Mouse (Mus musculus): ENCODE data around the gene Ift52. TPM values are rescaled to one million over a fixed set of nuclear protein-coding genes. Genes with fewer than 3 reads are reported as not detected.
"Not testable (repeated sequence)": the region's sequence is repeated elsewhere in the genome, so short reads cannot be mapped to it uniquely, and the experiment has no call there.

Gene Ift52
- total RNA-seq, 2 experiments from 2014 or later = 29.8 to 30.6 TPM

GRCm38 (mm10) chr2:162999744-163000143 lies 17.4 kb upstream of the Ift52 start:
- intact Hi-C loops (cut with DNase I) = loop anchor here (5.0 kb wide), 1 partner anchor 77 kb away; no protein-coding TSS in a partner anchor
- peak in 1 of 2 experiments; percentile 64 for DNase-seq (ENCODE audit: low spot score in 2 of 2)

DNA sequence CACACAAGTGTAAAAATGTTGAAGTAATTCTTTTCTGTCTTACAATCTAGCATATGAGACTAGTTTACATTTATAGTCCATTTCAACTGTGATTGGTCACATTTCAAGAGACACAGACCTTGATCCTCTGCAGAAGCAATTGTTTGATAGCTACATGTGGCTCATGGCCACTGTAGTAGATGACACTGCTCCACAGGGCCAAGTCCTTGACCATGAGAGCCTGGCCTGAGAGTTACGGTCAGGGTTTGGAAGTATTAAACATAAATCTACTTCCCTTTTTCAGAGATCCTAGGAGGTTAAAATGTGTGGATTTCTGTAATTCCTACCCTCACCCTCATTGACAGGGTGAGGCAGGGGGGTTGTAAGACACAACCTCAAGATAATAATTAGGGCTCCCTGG lies 16.1 kb upstream of the Ift52 start:
- intact Hi-C loops (cut with DNase I) = no loop called here

GRCm38 (mm10) chr2:163007299-163007698 lies 9.9 kb upstream of the Ift52 start:
- intact Hi-C loops (cut with DNase I) = no loop called here

More for the DNA sequence above, 16.1 kb upstream of the Ift52 start:
- no peak for DNase-seq (ENCODE audit: low spot score in 2 of 2)

DNA sequence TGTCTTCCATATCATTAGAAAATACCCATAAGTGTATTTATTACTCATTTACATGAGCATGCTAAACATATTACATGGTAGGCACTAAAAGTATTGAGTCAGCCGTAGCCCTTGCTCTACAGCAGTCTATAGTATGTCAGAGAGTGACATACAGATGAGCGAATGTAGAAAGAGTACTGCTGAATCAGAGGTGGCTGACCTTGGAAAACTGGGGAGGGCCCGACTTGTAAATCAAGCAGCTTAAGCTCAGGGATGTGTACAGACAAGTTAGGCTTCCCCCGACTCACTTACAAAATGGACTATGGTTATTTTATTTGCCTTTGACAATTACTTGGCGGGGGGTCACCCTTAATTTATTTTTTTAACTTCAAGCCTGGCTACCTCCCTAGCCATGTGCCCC lies 14.1 kb downstream of the Ift52 start:
- intact Hi-C loops (cut with DNase I) = no loop called here
- DNase-seq (ENCODE audit: low spot score in 2 of 2) = no peak

More at GRCm38 (mm10) chr2:163007299-163007698, 9.9 kb upstream of the Ift52 start:
- DNase-seq (ENCODE audit: low spot score in 2 of 2) = no peak

DNA sequence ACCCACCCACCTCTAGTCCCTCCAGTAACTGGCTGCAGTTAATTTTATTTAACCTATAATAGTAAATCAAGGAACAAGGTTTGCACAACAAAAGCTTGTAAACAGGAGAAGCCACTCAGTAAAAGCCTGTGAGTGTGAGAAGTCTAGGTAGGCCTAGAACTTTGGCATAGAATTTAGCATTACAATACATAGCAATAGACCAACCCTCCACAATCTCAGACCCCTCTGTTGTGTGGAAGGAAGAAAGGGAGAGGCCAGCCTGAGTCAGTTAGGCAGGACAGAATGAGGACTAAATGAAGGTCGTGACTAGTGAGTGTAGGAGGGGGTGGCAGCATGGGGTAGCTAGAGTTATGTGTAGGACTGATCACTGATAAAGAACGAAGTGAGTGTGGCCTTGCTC lies 14.6 kb downstream of the Ift52 start:
- DNase-seq (ENCODE audit: low spot score in 2 of 2) = no peak
- intact Hi-C loops (cut with DNase I) = no loop called here

- intact Hi-C loops (cut with DNase I) = no loop called here
- DNase-seq (ENCODE audit: low spot score in 2 of 2) = no peak
Observed at GRCm38 (mm10) chr2:163032622-163033021, 15.5 kb downstream of the Ift52 start.

DNA sequence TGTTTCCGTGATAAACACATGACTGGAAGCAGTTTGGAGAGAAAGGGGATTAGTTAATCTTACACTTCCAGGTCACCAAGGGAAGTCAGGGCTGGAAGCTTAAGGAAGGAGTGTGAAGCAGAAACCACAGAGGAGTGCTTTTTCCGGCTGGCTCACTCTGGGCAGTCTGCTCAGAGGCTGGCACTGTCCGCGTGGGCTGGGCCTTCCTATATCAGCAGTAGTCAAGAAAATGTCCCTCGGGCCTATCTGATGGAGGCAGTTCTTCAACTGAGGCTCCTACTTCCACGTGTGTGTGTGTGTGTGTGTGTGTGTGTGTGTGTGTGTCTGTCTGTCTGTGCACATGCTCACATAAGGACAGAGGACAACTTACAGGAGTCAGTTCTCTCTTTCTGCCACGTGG lies 22.8 kb downstream of the Ift52 start:
- no peak for DNase-seq (ENCODE audit: low spot score in 2 of 2)
- intact Hi-C loops (cut with DNase I) = loop anchor here (10.0 kb wide), 1 partner anchor 365 kb away; no protein-coding TSS in a partner anchor

DNA sequence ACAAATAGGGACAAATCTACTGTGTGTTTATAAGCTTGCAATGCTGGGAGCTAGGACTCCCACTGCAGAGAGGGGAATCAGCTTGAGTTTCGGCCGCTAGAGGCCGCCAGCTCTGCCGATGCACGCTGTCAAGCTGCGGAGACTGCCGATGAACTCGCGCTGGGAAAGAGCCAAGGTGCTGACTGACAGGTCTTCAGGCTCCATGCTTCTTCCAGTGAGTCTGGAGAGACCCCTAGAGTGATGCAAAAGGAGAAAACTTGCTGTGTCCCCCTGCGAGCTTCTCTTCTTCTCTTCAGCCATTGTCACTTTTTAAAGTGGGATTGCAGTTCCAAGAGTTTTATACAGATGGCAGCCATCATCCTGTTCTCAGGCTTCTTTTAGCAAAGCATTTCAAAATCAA lies 31.0 kb downstream of the Ift52 start:
- intact Hi-C loops (cut with DNase I) = loop anchor here (5.0 to 10.0 kb wide), 2 partner anchors 284 to 357 kb away; no protein-coding TSS in a partner anchor
- DNase-seq (ENCODE audit: low spot score in 2 of 2) = peak; percentile 70 to 75

DNA sequence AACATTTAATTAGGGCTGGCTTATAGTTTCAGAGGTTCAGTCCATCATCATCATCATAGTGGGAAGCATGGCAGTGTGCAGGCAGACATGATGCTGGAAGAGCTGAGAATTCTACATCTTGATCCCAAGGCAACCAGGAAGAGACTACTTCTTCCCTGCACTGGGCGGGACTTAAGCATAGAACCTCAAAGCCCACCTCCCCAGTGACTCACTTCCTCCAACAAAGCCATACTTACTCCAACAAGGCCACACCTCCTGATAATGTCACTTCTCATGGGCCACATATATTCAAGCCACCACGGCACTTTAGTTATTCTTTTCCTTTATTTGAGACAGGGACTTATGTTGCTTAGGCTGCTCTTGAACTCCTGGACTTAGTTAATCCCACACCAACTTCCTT lies 32.0 kb downstream of the Ift52 start:
- intact Hi-C loops (cut with DNase I) = loop anchor here (5.0 to 10.0 kb wide), 2 partner anchors 283 to 356 kb away; no protein-coding TSS in a partner anchor
- no peak for DNase-seq (ENCODE audit: low spot score in 2 of 2)

- intact Hi-C loops (cut with DNase I) = no loop called here
- DNase-seq (ENCODE audit: low spot score in 2 of 2) = no peak
Observed at GRCm38 (mm10) chr2:163051691-163052090, 34.5 kb downstream of the Ift52 start.

DNA sequence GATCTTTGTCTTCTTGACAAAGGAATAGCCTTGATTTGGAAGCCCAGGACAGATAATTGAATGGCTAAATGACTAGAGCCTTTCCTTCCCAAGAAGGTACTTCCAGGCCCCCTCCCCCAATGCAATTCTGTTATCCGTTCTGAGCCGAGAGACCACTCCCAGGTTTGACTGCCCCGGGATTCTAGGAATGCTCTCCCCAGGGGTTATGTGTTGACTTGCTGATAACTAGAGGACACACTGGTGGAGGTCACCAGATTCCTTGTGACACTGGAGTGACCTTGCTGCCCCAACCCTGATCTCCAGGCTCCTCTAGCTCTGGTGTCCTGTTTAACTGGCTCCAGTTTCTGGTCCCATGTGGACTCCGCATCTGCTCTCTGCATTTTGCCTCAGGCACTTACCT lies 34.9 kb downstream of the Ift52 start:
- no peak for DNase-seq (ENCODE audit: low spot score in 2 of 2)
- intact Hi-C loops (cut with DNase I) = no loop called here

- intact Hi-C loops (cut with DNase I) = no loop called here
- DNase-seq (ENCODE audit: low spot score in 2 of 2) = no peak
Observed at GRCm38 (mm10) chr2:163052826-163053225, 35.7 kb downstream of the Ift52 start.

DNA sequence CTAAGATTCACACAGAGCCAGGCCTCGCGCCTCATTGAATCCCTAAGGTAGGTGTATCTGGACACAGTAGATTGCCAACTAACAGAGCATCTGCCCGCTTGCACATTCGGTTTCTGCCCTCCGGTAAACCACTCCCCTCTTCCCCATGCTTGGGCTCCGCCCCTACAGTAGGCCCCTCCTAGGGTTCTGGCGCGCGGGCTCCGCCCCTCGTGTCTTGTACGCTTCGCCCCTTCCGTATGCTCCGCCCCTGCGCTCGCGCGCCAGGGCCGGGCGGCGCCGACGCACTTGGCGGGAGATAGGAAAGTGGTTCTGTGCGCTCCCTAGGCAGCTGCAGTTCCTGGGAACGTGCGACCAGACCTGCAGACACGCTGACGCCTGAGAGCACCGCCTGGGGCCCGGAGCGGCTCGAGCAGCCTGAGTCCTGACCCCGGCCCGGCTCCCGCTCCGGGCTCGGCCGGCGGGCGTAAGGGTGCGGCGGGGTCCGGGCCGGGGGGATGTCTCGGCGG lies 37.2 kb downstream of the Ift52 start, which contains the start of gene Mybl2:
Mybl2 (plus strand) TSS at position 353 of the 506 bp plus-strand sequence.
- intact Hi-C loops (cut with DNase I) = no loop called here
- DNase-seq (ENCODE audit: low spot score in 2 of 2) = peak; percentile 75 to 83

DNA sequence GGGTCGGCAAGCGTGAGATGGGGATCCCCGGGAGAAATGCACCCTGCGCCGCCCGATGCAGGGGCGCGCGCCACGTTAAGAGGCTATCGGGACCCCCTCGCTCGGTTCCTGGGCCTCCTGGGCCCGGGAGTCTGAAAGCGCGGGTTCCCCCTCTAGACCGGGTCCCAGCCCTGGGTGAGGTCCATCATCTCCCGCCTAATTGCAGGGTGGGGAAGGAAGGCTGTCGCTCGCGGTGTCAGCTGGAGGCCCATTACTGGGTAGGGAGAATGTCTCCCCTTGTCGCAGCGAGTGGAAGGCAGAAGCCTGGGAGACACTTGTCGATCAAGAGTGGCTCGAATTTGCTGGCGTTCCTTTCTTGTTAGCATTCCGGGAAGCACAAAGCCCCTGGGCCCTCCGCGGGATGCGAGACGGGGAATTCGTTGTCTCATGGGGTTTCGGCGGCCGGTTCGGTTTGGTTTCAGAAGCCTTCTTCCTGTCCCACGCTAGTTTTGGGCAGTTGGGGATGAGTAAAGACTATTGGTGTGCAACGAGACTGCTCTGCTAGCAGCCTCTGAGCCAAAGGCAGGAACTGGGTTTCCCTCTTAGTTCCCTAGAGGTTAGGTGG lies 37.8 kb downstream of the Ift52 start:
- DNase-seq (ENCODE audit: low spot score in 2 of 2) = no peak
- intact Hi-C loops (cut with DNase I) = no loop called here

- DNase-seq (ENCODE audit: low spot score in 2 of 2) = no peak
- intact Hi-C loops (cut with DNase I) = no loop called here
Observed at GRCm38 (mm10) chr2:163055715-163056114, 38.6 kb downstream of the Ift52 start.

DNA sequence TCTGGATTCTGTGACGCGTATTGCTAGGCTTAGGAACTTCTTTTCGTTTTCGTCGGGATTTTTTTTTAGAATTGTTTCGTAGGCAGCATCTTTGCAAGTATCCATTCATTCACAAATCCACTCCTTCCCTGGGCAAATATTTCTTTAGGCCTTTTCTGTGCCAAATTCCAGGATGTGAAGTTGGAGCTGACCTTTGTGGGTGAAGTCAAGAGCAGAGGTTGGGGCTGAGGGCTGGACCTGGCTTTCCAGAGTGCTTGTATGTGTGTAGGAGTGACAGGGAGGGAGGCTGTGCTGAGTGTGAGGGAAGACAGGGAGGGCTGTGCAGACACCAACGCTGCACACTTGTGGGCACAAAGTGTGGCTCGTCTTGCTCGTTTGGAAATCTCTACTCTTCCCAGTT lies 39.4 kb downstream of the Ift52 start:
- intact Hi-C loops (cut with DNase I) = no loop called here
- no peak for DNase-seq (ENCODE audit: low spot score in 2 of 2)

DNA sequence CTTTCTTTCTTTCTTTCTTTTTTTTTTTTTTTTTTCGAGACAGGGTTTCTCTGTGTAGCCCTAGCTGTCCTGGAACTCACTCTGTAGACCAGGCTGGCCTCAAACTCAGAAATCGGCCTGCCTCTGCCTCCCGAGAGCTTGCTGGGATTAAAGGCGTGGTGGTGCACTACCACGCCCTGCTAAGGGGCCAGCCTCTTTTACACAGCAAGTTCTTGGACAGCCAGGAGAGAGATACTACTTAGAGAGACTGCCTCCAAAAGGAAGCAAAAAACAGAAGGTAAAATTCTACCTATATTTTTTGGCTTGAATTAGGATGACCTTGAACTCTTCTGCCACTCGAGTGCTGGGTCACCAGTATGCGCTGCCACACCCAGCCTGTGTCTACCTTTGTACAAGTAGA lies 41.8 kb downstream of the Ift52 start:
- DNase-seq (ENCODE audit: low spot score in 2 of 2); intact Hi-C loops (cut with DNase I): not testable (repeated sequence)

GRCm38 (mm10) chr2:163060630-163061029 lies 43.5 kb downstream of the Ift52 start:
- intact Hi-C loops (cut with DNase I) = no loop called here
- no peak for DNase-seq (ENCODE audit: low spot score in 2 of 2)

DNA sequence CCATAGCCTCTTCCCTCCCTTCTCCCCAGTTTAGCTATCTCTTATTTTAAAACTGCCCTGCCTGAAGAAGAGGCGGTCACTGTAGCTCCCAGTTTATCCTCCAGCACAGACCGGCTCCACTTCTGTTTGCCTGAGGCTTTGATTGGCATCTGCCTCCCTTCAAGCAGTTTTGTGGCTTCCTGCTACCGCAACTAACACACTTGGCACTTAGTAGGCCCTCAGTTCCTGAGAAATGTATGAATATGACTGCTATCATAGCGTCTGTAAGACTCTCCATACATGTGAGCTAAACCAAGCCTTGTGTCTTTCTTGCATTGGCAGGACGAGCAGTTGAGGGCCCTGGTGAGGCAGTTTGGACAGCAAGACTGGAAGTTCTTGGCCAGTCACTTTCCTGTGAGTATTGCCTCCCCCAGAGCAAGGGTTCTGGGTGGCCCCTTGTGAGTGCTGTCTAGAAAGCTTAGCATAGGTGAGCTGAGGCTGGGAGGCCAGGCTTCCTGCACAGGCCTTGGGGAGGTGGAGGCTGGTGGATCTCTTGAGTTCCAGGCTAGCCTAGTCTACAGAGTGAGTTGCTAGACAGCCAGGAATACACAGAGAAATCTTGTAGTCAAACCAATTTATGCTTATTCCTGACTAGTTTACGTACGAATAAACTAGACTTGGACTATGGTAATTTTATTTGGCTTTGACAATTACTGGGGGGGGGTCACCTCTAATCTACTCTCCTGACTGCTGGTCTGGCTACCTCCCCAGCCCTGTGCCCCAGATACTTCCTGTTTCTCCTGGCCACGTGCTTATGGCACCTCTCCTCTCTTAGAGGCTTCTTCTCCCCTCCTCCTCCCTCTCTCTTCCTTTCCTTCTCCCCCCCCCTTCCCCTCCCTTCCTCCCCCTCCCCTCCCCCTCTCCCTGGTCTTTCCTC lies 44.3 kb downstream of the Ift52 start:
- DNase-seq (ENCODE audit: low spot score in 2 of 2) = no peak
- intact Hi-C loops (cut with DNase I) = no loop called here

GRCm38 (mm10) chr2:163062119-163062508 lies 45.0 kb downstream of the Ift52 start:
- no peak for DNase-seq (ENCODE audit: low spot score in 2 of 2)
- intact Hi-C loops (cut with DNase I) = no loop called here
